Mouse (Mus musculus) embryonic facial prominence, embryonic 14.5 days (tissue): ENCODE results near the gene Msh5. TPM values are rescaled to one million over a fixed set of nuclear protein-coding genes. Genes with fewer than 3 reads are reported as not detected.
A peak's percentile ranks its signal among the peaks of the same experiment; 100 is the strongest.

Experiments
- ATAC-seq: fragments of 200-750 bp; cut with Nextera tagmentation; 2 replicates; pipeline ENCODE4 v1.8.0; 2017; ENCODE audit warnings: low read depth, moderate number of reproducible peaks, moderate TSS enrichment
- DNase-seq: peaks from one replicate; pipeline ENCODE4 v3.0.0-alpha.2; 2015; ENCODE audit warnings: low spot score
- H3K27ac ChIP-seq: fragments of 300-500 bp; sonication (generic); replicated peaks from 2 replicates; pipeline ENCODE4 v1.5.1; 2014; ENCODE audit warnings: low read depth, mild to moderate bottlenecking, low read length, moderate library complexity
- H3K27me3 ChIP-seq: fragments of 300-500 bp; sonication (generic); replicated peaks from 2 replicates; pipeline ENCODE4 v1.6.1; 2014; ENCODE audit warnings: low read length; ENCODE audit not compliant: control insufficient read depth, insufficient read depth
- H3K36me3 ChIP-seq: fragments of 300-500 bp; sonication (generic); 2 replicates; pipeline ENCODE4 v1.6.1; 2014; ENCODE audit warnings: low read length, mixed read lengths; ENCODE audit not compliant: control insufficient read depth, insufficient read depth
- H3K4me1 ChIP-seq: fragments of 300-500 bp; sonication (generic); 2 replicates; pipeline ENCODE4 v1.6.1; 2014; ENCODE audit warnings: antibody characterized with exemption, low read length; ENCODE audit not compliant: control insufficient read depth, insufficient read depth
- H3K4me2 ChIP-seq: fragments of 300-500 bp; sonication (generic); 2 replicates; pipeline ENCODE4 v1.6.1; 2014; ENCODE audit warnings: low read depth, mild to moderate bottlenecking, low read length, moderate library complexity, mixed read lengths
- H3K4me3 ChIP-seq: fragments of 300-500 bp; sonication (generic); 2 replicates; pipeline ENCODE4 v1.5.1; 2014; ENCODE audit warnings: low read depth, mild to moderate bottlenecking, low read length
- H3K9ac ChIP-seq: fragments of 300-500 bp; sonication (generic); 2 replicates; pipeline ENCODE4 v1.6.1; 2014; ENCODE audit warnings: low read depth, mild to moderate bottlenecking, low read length, moderate library complexity, mixed read lengths
- H3K9me3 ChIP-seq: fragments of 300-500 bp; sonication (generic); 2 replicates; pipeline ENCODE4 v1.6.1; 2016; ENCODE audit warnings: low read length; ENCODE audit not compliant: control insufficient read depth
- WGBS: fragments of 180-500 bp; shearing (Covaris S2); extraction: QIAGEN DNeasy Blood & Tissue Kit; methylation state at CpG from one replicate; pipeline ENCODE4 v1.1.7; 2014; 5-methylcytosine and 5-hydroxymethylcytosine counted together
- polyA plus RNA-seq: library from polyadenylated mRNA; unstranded; fragments of >200 nt; fragmentation: Nextera tagmentation; extraction: Ambion mirVana; gene quantifications from 2 replicates; pipeline ENCODE4 v1.2.1, GENCODE M21; 2014

Gene Msh5
- polyA plus RNA-seq, 1 experiment from 2014 or later = 2.5 TPM

DNA sequence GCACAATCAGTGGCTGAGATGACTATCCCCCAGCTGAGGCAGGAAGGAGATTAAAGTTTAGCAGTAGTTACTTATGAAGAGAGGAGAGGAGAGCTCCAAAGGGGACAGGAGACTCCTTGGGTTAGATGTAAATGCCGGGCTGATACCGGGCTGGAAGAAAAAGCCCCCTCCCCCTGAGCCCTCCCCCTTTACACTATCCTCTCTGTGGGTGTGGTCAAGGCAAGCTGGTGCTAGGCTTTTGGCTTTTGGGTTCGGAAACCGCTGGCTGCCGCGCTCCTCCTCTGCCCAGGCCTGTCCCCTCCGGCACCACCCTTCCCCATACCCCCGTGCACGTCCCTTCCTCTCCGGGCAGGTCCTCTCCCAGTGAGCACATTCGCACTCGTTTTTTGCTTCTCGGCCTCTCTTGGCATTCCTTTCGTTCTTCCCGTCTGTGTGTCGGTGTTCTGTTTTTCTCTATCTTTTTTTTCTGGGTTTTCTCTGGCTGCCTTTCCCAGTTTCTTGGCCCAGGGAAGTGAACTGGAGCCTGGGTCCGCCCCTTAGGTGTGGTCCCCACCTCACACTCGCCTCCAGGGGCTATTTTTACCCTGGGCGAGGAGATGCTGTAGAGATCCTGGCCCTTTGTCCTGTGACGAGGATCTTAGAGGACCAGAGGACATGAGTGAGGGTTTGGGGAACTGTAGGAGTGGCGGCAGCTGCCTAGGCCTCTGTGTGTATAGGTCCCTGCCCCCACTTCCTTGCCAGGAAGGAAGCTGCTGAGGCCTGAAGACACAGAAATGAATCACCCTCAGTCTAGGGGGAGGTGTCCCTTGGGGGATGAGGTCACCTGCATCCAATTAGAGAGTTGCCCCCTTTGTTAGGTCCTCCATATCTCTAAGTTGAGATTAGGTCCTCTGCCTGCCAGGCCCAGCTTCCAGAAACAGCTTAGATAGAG lies 4.9 kb upstream of the Msh5 start:
- Histone ChIP-seq H3K4me1 (peaks cover 36% of the 10 kb centered on the region), H3K27me3 (no peaks in the 10 kb centered on the region), H3K27ac (peak overlapping the region; percentile 96), H3K36me3 (peaks cover 42% of the 10 kb centered on the region), H3K9ac (peak overlapping the region; percentile 84), H3K9me3 (no peaks in the 10 kb centered on the region), H3K4me2 (peak overlapping the region; percentile 83), H3K4me3 (peak overlapping the region; percentile 61)
- DNase-seq (peak; percentile 92), ATAC-seq (peak; percentile 45)
- WGBS = under 1% methylated on average over 21 of the region's 21 CpGs

DNA sequence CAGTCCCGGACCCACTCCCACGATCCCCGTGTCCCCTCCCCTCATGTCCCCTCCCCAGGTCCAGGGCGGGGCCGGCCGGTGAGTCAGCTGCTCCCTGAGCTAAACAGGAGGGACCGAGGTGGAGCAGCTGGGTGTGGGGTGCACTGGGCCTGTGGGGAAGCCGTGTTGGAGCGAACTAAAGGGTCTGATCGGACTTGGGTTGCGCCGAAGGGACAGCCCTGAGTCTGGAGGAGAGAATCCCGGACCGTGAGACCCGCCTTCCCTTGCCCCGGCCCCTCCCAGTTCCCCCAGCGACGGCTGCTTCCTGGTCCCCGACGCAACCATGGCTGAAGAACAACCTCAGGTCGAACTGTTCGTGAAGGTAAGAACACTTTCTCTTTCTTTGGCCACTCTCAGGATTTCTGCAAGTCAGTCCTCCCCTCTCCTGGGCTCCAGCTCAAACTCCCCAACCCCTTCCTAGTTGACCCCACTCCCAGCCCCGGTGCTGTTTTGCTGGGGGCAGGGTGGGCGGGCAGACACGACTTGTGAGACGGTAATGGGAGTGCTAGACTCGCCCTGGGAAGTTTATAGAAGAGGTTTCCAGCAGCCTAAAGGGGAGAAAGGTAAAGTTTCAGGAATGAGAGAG lies 3.7 kb upstream of the Msh5 start:
- peaks cover 46% of the 10 kb centered on the region for H3K4me1 ChIP-seq
- H3K27me3 ChIP-seq = no peaks in the 10 kb centered on the region
- DNase-seq = peak; percentile 85
- H3K27ac ChIP-seq = peak overlapping the region; percentile 96
- peak overlapping the region; percentile 83 for H3K4me2 ChIP-seq
- WGBS = under 1% methylated on average over 21 of the region's 27 CpGs
- peaks cover 30% of the 10 kb centered on the region for H3K36me3 ChIP-seq
- ATAC-seq = peak; percentile 34
- H3K4me3 ChIP-seq = peak overlapping the region; percentile 61
- H3K9me3 ChIP-seq = no peaks in the 10 kb centered on the region
- H3K9ac ChIP-seq = peak overlapping the region; percentile 84

DNA sequence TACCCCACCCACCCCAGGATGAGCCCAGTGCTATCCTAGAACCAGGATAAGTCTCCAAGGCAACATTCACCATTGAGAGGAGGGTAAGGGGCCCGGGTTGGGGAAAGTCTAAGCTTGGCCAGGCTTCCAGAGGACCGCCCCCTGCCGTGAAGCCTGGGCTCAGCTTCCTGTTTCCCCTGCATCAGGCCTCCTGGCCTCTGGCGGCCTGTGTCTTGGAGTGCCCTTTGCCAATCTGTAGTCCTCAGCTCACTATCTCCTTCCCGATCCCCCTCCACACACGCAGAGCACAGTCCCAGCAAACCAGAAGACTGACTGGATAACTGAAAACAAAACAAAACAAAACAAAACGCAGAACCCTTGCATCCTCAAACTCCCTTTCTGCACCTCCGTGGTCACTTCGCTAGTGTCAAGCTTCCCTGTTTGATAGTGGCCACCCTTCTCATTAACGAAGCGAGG lies 3.0 kb upstream of the Msh5 start, which contains the start of gene Clic1:
TSS of gene Clic1 (plus strand) at position 406 of the 456 bp plus-strand sequence.
- 2% methylated on average over 11 of the region's 11 CpGs for WGBS

DNA sequence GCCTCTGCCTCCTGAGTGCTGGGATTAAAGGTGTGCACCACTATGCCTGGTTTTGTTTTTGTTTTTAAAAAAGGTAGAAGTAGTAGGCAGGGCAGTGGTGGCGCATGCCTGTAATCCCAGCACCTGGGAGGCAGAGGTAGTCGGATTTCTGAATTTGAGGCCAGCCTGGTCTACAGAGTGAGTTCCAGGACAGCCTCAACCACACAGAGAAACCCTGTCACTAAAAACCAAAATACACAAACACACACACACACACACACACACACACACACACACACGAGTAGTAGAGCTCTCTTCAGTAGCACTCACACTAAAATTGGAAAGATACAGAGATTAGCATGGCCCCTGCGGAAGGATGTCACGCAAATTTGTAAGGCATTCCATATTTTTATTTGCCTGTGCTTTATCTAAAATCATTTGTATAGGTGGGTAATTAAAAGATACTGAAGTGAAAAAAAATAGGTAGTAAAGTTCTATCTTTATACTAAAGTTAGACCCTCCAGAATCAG lies 2.4 kb upstream of the Msh5 start:
- H3K9me3 ChIP-seq = no peaks in the 10 kb centered on the region
- H3K27ac ChIP-seq = peak overlapping the region; percentile 96
- peaks cover 50% of the 10 kb centered on the region for H3K4me1 ChIP-seq
- ATAC-seq = no peak
- DNase-seq = no peak
- peaks cover 20% of the 10 kb centered on the region for H3K36me3 ChIP-seq
- peak overlapping the region; percentile 84; the same call in 1 of the 2 replicates for H3K9ac ChIP-seq
- 70% methylated on average over 5 of the region's 5 CpGs for WGBS
- H3K4me2 ChIP-seq = peak overlapping the region; percentile 83
- no peaks in the 10 kb centered on the region for H3K27me3 ChIP-seq
- peak overlapping the region; percentile 61; the same call in 1 of the 2 replicates for H3K4me3 ChIP-seq

More for the DNA sequence above, 3.0 kb upstream of the Msh5 start, which contains the start of gene Clic1:
- H3K27me3 ChIP-seq = no peaks in the 10 kb centered on the region
- H3K4me2 ChIP-seq = peak within 1 kb of the TSS; percentile 83
- peak within 1 kb of the TSS; percentile 61 for H3K4me3 ChIP-seq
- peak within 1 kb of the TSS; percentile 84 for H3K9ac ChIP-seq
- ATAC-seq = peak; percentile 35
- H3K9me3 ChIP-seq = no peaks in the 10 kb centered on the region
- H3K36me3 ChIP-seq = peaks cover 25% of the 10 kb centered on the region
- peak; percentile 94 for DNase-seq
- peak within 1 kb of the TSS; percentile 96 for H3K27ac ChIP-seq
- H3K4me1 ChIP-seq = peaks cover 50% of the 10 kb centered on the region

- Histone ChIP-seq H3K4me3 (no peak overlapping the region), H3K4me2 (0 out of 2 replicates have a peak overlapping the region, but pooled peaks have one; percentile 2), H3K27ac (peak overlapping the region; percentile 96), H3K9me3 (no peaks in the 10 kb centered on the region), H3K4me1 (peaks cover 50% of the 10 kb centered on the region), H3K9ac (no peak overlapping the region), H3K27me3 (no peaks in the 10 kb centered on the region), H3K36me3 (peaks cover 14% of the 10 kb centered on the region)
- WGBS = 35% methylated on average over 10 of the region's 11 CpGs
- ATAC-seq = no peak
- DNase-seq = no peak
Measured at GRCm38 (mm10) chr17:35048149-35048931, 1.8 kb upstream of the Msh5 start.

DNA sequence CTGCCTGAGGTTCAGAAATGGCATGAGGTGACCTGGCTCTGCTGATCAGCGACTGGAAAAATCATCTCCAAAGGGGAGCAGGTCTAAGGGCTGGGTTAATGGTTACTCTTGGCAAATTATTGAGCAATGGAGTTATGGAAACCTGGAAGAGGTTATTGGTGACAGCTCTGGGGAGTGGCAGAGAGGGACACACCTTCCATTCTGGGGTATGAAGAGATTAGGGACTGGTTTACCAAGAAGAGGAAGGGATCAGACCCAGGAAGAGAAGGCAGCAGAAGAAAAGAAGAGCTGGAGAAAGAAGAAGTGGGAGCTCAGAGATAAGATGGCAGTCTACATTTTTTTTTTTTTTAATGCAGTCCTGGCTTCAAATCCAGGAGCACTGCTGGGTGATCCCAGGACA lies 1.1 kb upstream of the Msh5 start:
- Histone ChIP-seq H3K4me1 (peaks cover 50% of the 10 kb centered on the region), H3K36me3 (peaks cover 7% of the 10 kb centered on the region), H3K27ac (peak overlapping the region; percentile 96), H3K9me3 (no peaks in the 10 kb centered on the region), H3K9ac (no peak overlapping the region), H3K27me3 (no peaks in the 10 kb centered on the region), H3K4me2 (0 out of 2 replicates have a peak overlapping the region, but pooled peaks have one; percentile 2), H3K4me3 (no peak overlapping the region)
- 62% methylated on average over 1 of the region's 1 CpGs for WGBS
- DNase-seq (no peak), ATAC-seq (no peak)

DNA sequence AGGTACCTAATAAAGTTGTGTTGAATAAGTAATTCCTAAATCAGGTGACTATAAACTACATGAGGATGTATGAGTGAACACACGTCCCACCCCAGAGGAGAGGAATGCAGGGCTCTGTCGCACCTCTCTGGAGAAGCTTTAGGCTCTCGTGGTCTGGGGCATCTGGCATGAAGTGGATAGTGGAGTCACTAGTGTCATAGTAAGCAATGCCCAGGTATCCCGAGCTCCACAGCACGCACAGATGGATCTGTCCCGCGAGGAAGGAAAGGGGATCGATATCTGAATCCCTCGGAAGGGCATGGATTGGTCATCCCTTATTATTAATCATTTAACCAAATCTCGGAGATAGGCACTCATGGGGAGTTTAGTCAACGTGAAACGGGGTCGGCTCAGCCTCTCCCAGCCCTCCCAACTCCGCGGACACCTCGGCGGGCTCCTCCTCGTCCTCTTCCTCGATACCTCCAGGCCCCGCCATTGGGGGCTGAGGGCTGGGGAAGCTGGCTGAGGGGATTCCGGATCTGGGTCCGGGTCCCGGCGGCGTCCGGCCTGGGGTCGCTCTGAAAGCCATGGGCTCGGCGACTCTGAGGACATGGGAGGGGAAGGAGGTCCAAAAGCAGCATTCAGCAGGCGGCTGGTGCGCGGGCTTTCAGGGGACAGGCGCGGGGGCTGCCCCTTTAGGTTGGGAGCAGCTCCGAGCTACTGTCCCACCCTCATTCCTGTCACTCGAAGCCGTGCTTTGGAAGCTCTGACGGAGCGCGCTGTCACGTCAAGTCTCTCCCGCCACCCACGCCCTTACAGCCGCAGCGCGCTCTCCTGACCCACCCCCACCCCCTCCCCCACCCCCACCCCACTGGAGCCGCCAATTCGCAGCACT lies 501 bp downstream of the Msh5 start:
- peak overlapping the region; percentile 87 for H3K9ac ChIP-seq
- no peaks in the 10 kb centered on the region for H3K9me3 ChIP-seq
- peaks cover 42% of the 10 kb centered on the region for H3K4me1 ChIP-seq
- WGBS = 10% methylated on average over 19 of the region's 48 CpGs
- H3K36me3 ChIP-seq = no peaks in the 10 kb centered on the region
- H3K27ac ChIP-seq = peak overlapping the region; percentile 92
- DNase-seq (no peak), ATAC-seq (no peak; the same call in 1 of the 2 replicates)
- peak overlapping the region; percentile 98 for H3K4me2 ChIP-seq
- no peaks in the 10 kb centered on the region for H3K27me3 ChIP-seq
- peak overlapping the region; percentile 66 for H3K4me3 ChIP-seq
